Mouse (Mus musculus) liver, embryonic 14.5 days (tissue): Measurements from ENCODE around the gene Ercc8.

Experiments used
- CTCF ChIP-seq: IDR thresholded peaks from 2 replicates; pipeline ENCODE4 v1.5.1; 2016; ENCODE audit warnings: antibody characterized with exemption, low read depth, control low read depth
- EP300 ChIP-seq: IDR thresholded peaks from 2 replicates; pipeline ENCODE4 v1.6.1; 2016; ENCODE audit warnings: antibody characterized with exemption, low read depth

DNA sequence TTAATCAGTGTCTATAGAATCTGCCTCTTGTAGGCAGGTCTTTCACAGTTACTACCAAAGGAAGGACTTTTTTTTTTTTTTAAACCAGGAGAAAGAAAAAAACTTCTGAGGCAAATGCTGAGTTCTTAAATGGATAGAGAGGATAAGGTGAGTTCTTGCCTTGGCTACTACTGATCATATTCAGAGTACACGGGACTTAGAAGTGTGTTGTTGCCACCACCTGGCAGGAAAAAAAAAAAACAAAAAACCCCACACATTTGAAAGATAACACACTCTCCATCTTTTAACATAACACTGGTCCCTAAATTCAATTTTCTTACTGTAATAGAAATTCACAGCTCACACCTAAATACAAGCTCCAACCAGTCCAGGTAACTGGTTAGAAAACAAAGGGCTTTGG, 30.6 kb upstream of the Ercc8 start:
- TF ChIP-seq EP300 (no peak), CTCF (no peak)
